9 mouse cellular contexts compared by ENCODE assay signal in genomic region chr4:134455310-134455709, GRCm38 (mm10). TPM values are rescaled to one million over a fixed set of nuclear protein-coding genes. Genes with fewer than 3 reads are reported as not detected.
DNase-seq lines count a peak whose midpoint lies in the region; ATAC-seq and TF ChIP-seq lines count a peak whose summit lies in the region.
"Had no signal": no experiment of that assay in that cellular context is flagged by ENCODE, and none has a peak within 500 bp of the region (broad histone marks: within the 10 kb centered on the region; RNA-seq: fewer than 3 reads in every experiment).

No protein-coding gene starts in this region.

- WGBS in liver, embryonic 11.5 days: 24% methylated on average over 6 of the region's 6 CpGs
- WGBS in kidney, postnatal 0 days: 23% methylated on average over 6 of the region's 6 CpGs

- H3K27ac ChIP-seq in liver, embryonic 11.5 days (ENCODE audit: low read depth, low read length): no peak overlapping the region
- H3K27ac ChIP-seq in kidney, postnatal 0 days: 0 out of 2 replicates have a peak overlapping the region, but pooled peaks have one; percentile 38
- H3K27ac ChIP-seq: neural tube, embryonic 12.5 days had no signal

- peaks cover 24% of the 10 kb centered on the region for H3K4me1 ChIP-seq in liver, embryonic 11.5 days (replicated peaks; ENCODE audit: control insufficient read depth, insufficient read depth, low read length)
- H3K4me1 ChIP-seq in kidney, postnatal 0 days (replicated peaks; ENCODE audit: insufficient read depth, low read length): 0 out of 2 replicates have a peak, but pooled peaks cover 3% of the 10 kb centered on the region

- no peak for ATAC-seq in liver, embryonic 11.5 days (replicated peaks; ENCODE audit: low FRiP score)
- no peak for ATAC-seq in kidney, postnatal 0 days (replicated peaks; ENCODE audit: low FRiP score, low read depth)
- ATAC-seq: forebrain, embryonic 14.5 days had no signal

- peak overlapping the region; percentile 4 for H3K4me2 ChIP-seq in liver, embryonic 11.5 days
- no peak overlapping the region for H3K4me2 ChIP-seq in kidney, postnatal 0 days (ENCODE audit: low read length)
- H3K4me2 ChIP-seq: neural tube, embryonic 12.5 days had no signal

- no peaks in the 10 kb centered on the region for H3K36me3 ChIP-seq in liver, embryonic 11.5 days (ENCODE audit: control insufficient read depth, insufficient read depth, low read length)
- H3K36me3 ChIP-seq in kidney, postnatal 0 days (ENCODE audit: insufficient read depth, low read length): no peaks in the 10 kb centered on the region
- H3K36me3 ChIP-seq: neural tube, embryonic 12.5 days had no signal

- H3K9me3 ChIP-seq in liver, embryonic 11.5 days (ENCODE audit: control insufficient read depth, low read length): no peaks in the 10 kb centered on the region
- H3K9me3 ChIP-seq in kidney, postnatal 0 days (replicated peaks; ENCODE audit: low read length): no peaks in the 10 kb centered on the region
- H3K9me3 ChIP-seq: neural tube, embryonic 12.5 days had no signal

- peaks cover 14% of the 10 kb centered on the region for H3K27me3 ChIP-seq in liver, embryonic 11.5 days (replicated peaks; ENCODE audit: control insufficient read depth, insufficient read depth, low read length)
- peaks cover 6% of the 10 kb centered on the region; the same call in 1 of the 2 replicates for H3K27me3 ChIP-seq in kidney, postnatal 0 days (ENCODE audit: insufficient read depth, low read length)

- H3K4me3 ChIP-seq in liver, embryonic 11.5 days (ENCODE audit: low read depth, low read length): no peak overlapping the region
- H3K4me3 ChIP-seq in kidney, postnatal 0 days (replicated peaks; ENCODE audit: low read depth, low read length): no peak overlapping the region
- H3K4me3 ChIP-seq: neural tube, embryonic 12.5 days had no signal

- no peak for TF ChIP-seq CTCF in kidney, postnatal 0 days (IDR thresholded peaks at IDR 0.05; ENCODE audit: low read depth)

- no peak overlapping the region for H3K9ac ChIP-seq in liver, embryonic 11.5 days (ENCODE audit: low read depth, low read length)
- H3K9ac ChIP-seq in kidney, postnatal 0 days (ENCODE audit: low read depth, low read length): no peak overlapping the region
- H3K9ac ChIP-seq: neural tube, embryonic 12.5 days had no signal

- DNase-seq in liver, embryonic 11.5 days (ENCODE audit: low spot score): no peak
- no peak for DNase-seq in liver
- DNase-seq in kidney, postnatal 0 days (ENCODE audit: low spot score): peak; percentile 48
- DNase-seq in lung, postnatal 14 days: peak; percentile 49
- DNase-seq in thymus, postnatal 36 days: peak; percentile 48 to 60
- no peak for DNase-seq in frontal cortex, postnatal 36 days (ENCODE audit: low spot score in 2 of 2)
- DNase-seq in urinary bladder, postnatal 25 days (ENCODE audit: low spot score): no peak

RNA-seq across cellular contexts. Expression of gene Stmn1, which starts 12.8 kb away (rescaled TPM):
- 896 and 908 TPM in 2 replicates for polyA plus RNA-seq in liver, embryonic 11.5 days (2014; fragmentation: Nextera tagmentation; extraction: Ambion mirVana)
- polyA plus RNA-seq in kidney, postnatal 0 days (2015; fragmentation: Nextera tagmentation; extraction: Ambion mirVana): 926 and 1,019 TPM in 2 replicates

RNA-seq across cellular contexts. Expression of gene Paqr7, which starts 41.2 kb away (rescaled TPM):
- 2.5 and 3.0 TPM in 2 replicates for polyA plus RNA-seq in liver, embryonic 11.5 days (2014; fragmentation: Nextera tagmentation; extraction: Ambion mirVana)
- 5.4 and 5.7 TPM in 2 replicates for polyA plus RNA-seq in kidney, postnatal 0 days (2015; fragmentation: Nextera tagmentation; extraction: Ambion mirVana)

RNA-seq across cellular contexts. Expression of gene Aunip, which starts 55.5 kb away (rescaled TPM):
- polyA plus RNA-seq in liver, embryonic 11.5 days (2014; fragmentation: Nextera tagmentation; extraction: Ambion mirVana): 15.9 and 18.5 TPM in 2 replicates
- polyA plus RNA-seq in kidney, postnatal 0 days (2015; fragmentation: Nextera tagmentation; extraction: Ambion mirVana): 5.2 and 7.0 TPM in 2 replicates

RNA-seq across cellular contexts. Expression of gene Pafah2, which starts 59.2 kb away (rescaled TPM):
- polyA plus RNA-seq in liver, embryonic 11.5 days (2014; fragmentation: Nextera tagmentation; extraction: Ambion mirVana): 7.9 and 8.5 TPM in 2 replicates
- 22.7 and 24.4 TPM in 2 replicates for polyA plus RNA-seq in kidney, postnatal 0 days (2015; fragmentation: Nextera tagmentation; extraction: Ambion mirVana)

Comparison
In these comparisons a context has a peak if more than half of its experiments do, and no peak if none do; other contexts are left out.
1. DNase-seq: peak in kidney, postnatal 0 days (single experiment), lung, postnatal 14 days (single experiment) and thymus, postnatal 36 days (2 of 2); none in liver, embryonic 11.5 days (single experiment), liver (single experiment), frontal cortex, postnatal 36 days (0 of 2) and urinary bladder, postnatal 25 days (single experiment).